Mouse (Mus musculus) erythroid progenitor cell, adult 5-6 weeks (primary cell): ENCODE results near the gene Prkcd. TPM values are rescaled to one million over a fixed set of nuclear protein-coding genes. Genes with fewer than 3 reads are reported as not detected.

Experiments used
- ATAC-seq: replicated peaks from 2 replicates; pipeline ENCODE4 v1.8.0; 2016; ENCODE audit warnings: moderate number of reproducible peaks, mild to moderate bottlenecking, moderate TSS enrichment, inconsistent platforms; ENCODE audit not compliant: poor library complexity, low FRiP score, severe bottlenecking
- total RNA-seq, 2 experiments: library from RNA; stranded (forward) in 1 of 2; stranded (reverse) in 1 of 2; fragments of 150-400 nt in 1 of 2; fragments of 186-747, 209-891 nt in 1 of 2; gene quantifications; 2 replicates each; pipeline versions ENCODE4 v1.2.3 to v1.2.4; 2015 to 2017; ENCODE audit warnings: low replicate concordance in 2 of 2

Gene Prkcd
- total RNA-seq, 2 experiments from 2014 or later, result 35.2 to 35.7 TPM

GRCm38 (mm10) chr14:30636499-30636898 lies 10.5 kb upstream of the Prkcd start:
- ATAC-seq, result no peak

- no peak for ATAC-seq
Measured at GRCm38 (mm10) chr14:30635219-30635910, 9.4 kb upstream of the Prkcd start.

GRCm38 (mm10) chr14:30634418-30634817 lies 8.4 kb upstream of the Prkcd start:
- no peak for ATAC-seq

GRCm38 (mm10) chr14:30633708-30634107 lies 7.7 kb upstream of the Prkcd start:
- ATAC-seq, result no peak

- no peak for ATAC-seq
Measured at GRCm38 (mm10) chr14:30631834-30632233, 5.8 kb upstream of the Prkcd start.

GRCm38 (mm10) chr14:30630811-30631576 lies 5.0 kb upstream of the Prkcd start:
- no peak for ATAC-seq

GRCm38 (mm10) chr14:30629839-30630238 lies 3.8 kb upstream of the Prkcd start:
- no peak for ATAC-seq

- no peak for ATAC-seq
Measured at GRCm38 (mm10) chr14:30628235-30628634, 2.2 kb upstream of the Prkcd start.

GRCm38 (mm10) chr14:30626756-30627742 lies 1.0 kb upstream of the Prkcd start:
- no peak for ATAC-seq

GRCm38 (mm10) chr14:30625131-30625807 lies 741 bp downstream of the Prkcd start:
- ATAC-seq, result peak; percentile 87

- ATAC-seq, result no peak
Measured at GRCm38 (mm10) chr14:30624277-30624721, 1.7 kb downstream of the Prkcd start.

- ATAC-seq, result no peak
Measured at GRCm38 (mm10) chr14:30622556-30622955, 3.5 kb downstream of the Prkcd start.

GRCm38 (mm10) chr14:30622130-30622529 lies 3.9 kb downstream of the Prkcd start:
- ATAC-seq, result no peak

- ATAC-seq, result no peak
Measured at GRCm38 (mm10) chr14:30619982-30620578, 5.9 kb downstream of the Prkcd start.

GRCm38 (mm10) chr14:30618746-30619275 lies 7.2 kb downstream of the Prkcd start:
- no peak for ATAC-seq

- ATAC-seq, result no peak
Measured at GRCm38 (mm10) chr14:30616751-30617150, 9.3 kb downstream of the Prkcd start.

- no peak for ATAC-seq
Measured at GRCm38 (mm10) chr14:30612962-30613715, 12.9 kb downstream of the Prkcd start.

GRCm38 (mm10) chr14:30612523-30612922 lies 13.5 kb downstream of the Prkcd start:
- peak; percentile 65; the same call in 1 of the 2 replicates for ATAC-seq
